Mouse (Mus musculus) embryo, embryonic 11.5 days (tissue): Measurements from ENCODE around the gene Phlda2.

Source experiments
- DNase-seq: peaks from one replicate; pipeline ENCODE4 v3.0.0-alpha.2; 2012; ENCODE audit warnings: low read depth, low spot score

Gene Phlda2

DNA sequence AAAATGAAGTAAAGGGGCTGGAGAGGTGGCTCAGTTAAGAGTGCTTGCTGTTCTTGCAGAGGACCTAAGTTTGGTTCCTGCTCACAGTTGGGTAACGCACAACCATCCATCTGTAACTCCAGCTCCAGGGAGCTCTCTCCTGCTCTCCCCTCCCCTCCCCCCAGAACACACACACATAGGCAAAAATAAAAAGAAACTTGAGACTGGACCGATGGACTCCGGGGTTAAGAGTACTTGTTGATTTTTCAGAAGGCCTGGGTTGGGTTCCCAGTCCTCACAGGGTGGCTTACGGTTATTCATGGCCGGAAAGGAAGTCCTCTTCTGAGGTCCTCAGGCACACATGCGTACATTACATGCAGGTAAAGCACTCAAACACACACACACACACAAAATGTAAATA is 976 bp upstream of the Phlda2 start:
- no peak for DNase-seq

DNA sequence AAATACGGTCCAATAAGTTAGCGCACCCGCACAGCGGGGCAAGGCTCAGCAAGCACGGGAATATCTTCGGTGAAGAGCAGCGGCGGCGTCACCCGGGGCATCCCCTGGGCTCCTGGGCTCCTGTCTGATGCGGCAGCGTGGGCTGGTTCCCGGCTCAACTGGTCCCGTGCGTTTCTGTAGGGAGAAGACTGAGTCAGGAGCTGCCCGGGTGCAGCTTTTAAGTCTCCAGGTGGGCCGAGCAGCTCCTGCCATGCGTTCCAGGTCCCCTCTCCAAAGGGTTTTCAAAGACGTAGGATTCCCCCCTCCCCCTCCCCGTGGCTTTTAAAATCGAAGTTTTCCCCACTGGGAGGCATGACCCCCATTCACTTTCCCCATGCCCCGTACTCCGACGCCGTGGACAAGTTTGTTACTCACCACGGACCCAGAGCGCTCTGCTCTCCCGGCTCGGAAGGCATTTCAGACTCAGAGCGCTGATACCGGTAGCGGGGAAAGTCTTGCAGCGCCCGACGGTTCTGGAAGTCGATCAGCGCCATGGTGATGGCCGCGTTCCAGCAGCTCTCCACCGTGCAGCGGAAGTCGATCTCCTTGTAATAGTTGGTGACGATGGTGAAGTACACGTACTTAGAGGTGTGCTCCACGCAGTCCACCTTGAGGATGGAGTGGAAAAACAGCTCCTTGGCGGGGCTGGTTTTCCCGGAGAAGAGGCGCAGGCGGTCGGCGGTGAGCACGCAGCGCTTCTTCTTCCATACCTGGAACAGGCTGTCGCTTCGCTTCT is 1.1 kb downstream of the Phlda2 start:
- no peak for DNase-seq

DNA sequence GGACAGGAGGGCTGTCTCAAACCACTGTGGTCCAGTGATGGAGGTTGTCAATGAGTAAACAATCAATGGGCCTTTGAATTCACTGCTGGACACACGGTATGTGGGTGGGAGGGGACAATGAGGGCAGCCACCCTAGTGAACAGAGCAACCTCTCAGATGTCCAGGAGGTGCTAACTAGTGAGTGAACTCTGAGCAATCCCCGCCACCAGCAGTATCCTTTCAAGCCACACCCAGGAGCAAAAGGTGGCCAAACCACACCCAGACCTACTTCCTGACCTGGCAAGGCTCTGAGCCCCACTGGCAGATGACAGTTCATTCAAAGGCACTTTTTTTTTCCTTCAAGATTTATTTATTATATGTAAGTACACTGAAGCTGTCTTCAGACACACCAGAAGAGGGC is 2.0 kb downstream of the Phlda2 start:
- DNase-seq: no peak

DNA sequence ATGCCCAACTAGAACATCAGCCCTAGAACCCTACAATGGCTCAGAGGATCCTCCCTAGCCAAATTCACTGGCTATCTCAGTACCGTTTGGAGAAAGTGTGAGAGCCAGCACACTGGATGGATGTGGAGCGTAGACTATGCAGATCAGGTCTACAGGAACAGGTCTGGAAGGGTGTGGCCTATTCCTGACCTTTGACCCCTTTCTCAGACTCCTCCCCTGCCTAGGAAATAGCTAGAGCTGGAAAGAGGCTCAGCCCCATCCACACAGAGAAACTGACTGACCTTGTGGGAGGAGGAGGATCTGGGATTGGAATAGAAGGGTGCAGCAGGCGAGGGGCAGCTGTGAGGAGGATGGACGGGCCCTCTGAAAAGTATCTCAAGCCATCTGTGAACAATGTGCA is 4.4 kb downstream of the Phlda2 start:
- DNase-seq: no peak

DNA sequence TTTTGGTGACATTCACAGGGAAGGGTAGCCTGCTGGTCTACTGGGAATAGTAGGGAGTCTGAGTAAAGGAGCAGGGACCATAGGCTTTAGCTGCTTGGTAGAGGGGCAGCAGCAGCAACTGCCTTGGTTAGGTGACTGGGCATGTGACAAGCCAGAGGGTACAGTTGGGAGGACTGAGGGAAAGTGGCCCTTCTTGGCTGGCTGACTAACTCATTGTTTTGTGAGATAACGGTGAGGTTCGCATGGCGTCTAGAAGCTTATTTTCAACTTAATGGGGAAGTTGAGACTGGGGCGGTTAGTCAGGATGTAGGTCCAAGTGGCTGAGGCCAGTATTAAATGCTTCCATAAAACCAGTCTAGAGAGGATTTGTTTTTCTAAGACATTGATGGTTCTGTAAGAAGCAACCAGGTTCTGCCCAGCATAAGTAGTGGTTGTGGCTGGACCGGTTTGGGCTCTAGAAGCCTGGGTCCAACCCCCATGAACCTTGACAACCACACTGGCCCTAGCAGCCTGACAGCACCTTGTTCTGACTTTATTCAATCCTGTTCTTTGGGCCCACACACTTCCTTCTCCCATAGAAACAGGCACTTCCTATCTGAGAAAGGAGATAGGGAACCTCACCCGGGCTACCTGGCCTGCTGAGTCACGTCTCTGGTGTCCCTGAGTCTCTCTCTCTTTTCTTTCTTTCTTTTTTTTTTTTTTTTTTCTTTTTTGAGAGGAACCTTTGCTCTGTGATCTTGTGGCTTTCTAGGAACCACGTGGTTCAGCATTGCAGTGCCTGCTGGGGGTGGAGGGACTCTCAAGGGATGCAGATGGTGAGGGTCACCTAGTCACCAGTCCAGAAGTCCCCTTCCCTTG is 7.6 kb downstream of the Phlda2 start:
- DNase-seq: no peak

DNA sequence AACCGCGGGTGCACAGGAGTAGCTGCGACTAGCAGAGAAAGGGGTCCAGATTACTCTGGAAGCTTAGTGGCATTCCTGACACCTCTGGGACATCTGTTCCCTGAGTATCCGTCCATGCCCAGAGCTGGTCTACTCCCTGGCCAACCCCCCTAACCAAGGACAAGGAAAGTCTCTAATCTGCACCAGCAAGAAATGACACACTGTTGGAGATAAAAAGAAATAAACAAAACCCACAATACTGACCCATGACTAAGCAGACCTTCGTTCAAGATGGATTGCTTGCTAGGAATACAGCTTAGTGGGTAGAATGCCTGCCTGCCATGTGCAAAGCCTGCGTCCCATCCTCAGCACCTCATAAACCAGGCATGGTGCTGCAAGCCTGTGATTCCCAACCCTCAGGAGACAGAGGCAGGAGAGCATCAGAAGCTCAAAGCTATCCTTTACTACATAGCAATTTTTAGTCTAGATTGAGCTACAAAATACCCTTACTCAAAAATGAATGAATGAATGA is 9.3 kb downstream of the Phlda2 start:
- DNase-seq: no peak

DNA sequence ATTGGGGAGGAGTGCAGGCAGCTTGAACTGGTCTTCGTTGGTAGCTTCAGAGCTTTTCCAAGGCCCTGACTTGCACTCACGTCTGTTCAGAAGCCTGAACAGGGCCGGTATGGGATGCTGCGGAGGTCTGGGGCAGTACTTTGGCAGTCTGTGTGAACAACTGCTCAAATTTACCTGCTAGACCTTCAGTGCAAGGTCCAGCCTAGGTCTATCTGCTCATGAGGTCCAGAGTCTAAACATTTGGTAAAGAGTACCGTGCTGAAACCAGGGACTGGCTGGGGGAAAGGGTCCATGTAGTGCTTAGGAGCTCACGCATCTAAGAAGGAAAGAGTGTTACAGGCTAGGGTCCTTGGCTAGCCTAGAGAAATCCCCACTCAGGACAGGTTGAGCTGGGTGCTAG is 13.2 kb downstream of the Phlda2 start:
- DNase-seq: no peak

DNA sequence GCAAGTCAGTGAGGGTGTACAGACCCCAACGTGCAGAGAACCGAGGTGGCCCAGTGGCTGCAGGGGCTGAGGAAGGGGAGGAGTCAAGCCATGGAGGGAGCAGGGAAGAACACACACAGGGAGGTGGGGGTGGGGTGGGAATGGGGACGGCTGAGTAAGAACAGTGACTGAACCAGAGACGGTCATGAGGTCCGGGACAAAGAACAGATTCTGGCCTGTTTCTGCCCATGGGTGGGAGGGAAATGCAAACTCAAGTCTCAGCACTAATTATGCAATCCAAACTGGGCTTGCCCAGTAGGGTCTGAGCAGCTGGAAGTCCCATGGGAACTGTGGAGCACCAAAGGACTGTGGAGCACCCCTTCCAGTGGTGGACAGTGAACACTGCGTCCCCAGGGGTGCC is 20.4 kb downstream of the Phlda2 start:
- DNase-seq: no peak

DNA sequence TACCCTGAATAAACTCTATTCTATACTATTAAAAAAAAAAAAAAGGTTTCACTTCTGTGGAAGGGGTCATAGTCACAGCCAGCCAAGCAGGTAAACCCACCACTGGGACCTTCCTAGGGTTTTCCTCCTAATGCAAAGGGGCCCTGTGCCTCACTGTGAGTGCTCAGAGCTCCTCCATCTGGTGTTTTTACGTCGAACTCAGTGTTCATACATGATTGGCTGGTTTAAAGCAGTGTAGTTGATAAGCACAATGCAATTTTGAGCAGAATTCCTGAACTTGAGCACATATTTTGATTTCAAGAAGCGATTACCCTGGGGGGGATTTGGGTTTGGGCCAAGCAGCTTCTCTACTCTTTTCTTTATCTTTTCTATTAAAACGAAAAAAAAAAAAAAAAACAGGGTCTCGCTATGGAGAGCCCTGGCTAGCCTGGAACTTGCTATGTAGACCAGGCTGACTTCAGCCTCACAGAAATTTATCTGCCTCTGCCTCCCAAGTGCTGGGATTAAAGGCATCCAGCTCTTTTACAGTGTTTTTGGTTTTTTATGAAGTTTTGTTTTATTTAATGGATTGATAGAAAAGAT is 21.1 kb downstream of the Phlda2 start:
- no peak for DNase-seq

DNA sequence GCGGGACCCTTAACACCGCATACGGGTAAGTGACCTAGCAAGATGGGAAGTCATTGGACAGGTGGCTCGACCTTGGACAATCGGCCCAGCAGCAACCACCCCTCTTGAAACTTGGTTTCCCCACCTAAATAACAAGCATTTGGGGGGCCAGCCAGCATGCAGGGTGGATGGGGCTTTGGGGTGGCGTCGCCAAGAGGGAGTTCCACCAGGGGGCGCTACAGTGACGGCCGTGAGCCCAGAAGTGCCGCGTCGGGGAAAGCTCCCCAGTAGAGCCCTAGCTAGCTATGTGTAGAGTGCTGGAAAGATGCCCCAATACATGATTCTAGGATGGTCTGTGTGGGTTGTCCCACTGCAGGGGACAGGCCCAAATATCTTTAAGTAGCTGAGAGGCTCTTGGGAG is 22.5 kb downstream of the Phlda2 start:
- DNase-seq: no peak

DNA sequence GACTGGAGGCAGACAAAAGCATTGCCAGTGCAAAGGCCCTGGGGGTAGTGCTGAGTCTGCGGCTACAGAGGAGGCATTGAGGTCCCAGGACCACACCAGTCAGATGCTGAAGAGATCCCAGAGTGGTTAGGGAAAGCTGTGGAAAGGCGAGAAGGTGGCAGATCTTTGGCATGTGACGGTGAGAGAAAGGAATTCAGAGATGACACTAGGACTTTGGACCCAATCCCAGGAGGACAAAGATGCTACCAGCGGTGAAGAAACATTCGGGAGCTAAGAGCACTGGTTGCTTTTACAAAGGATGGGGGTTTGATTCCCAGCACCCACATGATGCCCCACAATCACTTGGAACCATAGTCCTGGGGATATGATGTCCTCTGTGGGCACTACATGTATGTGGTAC is 25.1 kb downstream of the Phlda2 start:
- no peak for DNase-seq

DNA sequence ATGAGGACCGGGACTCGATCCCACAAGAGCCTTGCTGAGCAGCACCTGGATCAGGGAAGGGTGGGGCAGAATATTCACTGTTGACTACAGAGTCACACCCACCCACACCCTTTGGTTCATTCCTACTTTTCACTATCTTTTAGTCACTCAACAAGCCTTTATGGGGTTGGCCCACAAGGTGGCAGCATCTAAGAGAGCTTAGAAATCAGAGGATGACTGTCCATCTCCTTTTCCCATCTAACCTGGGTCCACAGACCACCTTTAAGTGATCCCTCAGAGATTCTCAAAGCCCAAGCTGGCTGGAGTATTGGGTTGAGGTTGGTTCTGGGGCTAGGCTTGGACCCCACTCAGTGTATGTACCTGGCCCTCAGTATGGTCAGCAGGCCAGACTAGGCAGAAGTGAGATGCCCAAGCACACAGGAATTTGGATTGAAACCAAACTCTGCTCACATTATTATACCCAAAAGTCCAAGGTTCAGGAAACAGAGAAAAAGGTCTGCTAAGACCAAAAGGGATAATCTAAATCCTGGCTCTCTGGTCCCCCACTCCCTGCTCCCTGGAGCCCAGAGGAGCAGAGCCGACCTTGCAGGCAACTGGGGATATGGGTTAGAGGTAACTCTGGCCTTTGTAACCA is 26.1 kb downstream of the Phlda2 start:
- DNase-seq: no peak

DNA sequence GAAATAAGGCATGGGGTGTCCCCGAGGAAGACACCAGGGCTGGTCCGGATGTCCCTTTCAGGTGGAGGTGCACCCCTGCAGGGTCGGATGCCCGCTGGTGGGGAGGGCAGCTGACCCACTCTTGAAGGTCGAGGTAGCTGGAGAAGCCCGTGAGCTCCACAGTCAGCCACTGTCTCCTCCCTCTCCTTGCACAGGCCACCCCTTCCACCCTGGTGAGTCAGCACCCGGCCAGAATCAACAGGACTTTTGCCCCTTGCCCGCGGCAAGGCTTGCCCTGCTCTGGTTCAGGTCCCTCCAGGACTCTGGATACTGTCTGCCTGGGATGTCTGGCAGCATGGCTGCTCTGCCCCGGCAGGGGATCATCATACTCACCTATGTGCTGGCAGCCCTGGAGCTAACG is 27.1 kb downstream of the Phlda2 start:
- no peak for DNase-seq

DNA sequence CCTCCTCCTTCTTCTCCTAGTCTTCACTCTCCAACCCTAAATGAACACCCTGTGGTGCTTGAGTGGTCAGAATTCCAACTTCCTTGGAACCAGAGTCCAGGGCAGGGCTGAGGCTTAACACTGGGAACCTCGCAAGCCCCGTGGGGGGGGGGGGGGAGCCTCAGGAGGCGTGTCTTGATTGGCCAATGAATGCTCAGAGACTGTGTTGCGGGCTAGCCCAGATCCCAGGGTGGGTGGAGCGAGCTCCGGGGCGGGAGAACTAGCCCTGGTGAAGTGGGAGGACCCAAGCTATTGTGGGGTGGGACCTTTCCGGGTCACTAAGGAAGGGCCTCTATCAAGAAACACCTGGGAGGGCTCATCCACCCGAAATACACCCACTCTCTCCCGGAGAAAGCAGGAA is 28.1 kb downstream of the Phlda2 start:
- DNase-seq: no peak

DNA sequence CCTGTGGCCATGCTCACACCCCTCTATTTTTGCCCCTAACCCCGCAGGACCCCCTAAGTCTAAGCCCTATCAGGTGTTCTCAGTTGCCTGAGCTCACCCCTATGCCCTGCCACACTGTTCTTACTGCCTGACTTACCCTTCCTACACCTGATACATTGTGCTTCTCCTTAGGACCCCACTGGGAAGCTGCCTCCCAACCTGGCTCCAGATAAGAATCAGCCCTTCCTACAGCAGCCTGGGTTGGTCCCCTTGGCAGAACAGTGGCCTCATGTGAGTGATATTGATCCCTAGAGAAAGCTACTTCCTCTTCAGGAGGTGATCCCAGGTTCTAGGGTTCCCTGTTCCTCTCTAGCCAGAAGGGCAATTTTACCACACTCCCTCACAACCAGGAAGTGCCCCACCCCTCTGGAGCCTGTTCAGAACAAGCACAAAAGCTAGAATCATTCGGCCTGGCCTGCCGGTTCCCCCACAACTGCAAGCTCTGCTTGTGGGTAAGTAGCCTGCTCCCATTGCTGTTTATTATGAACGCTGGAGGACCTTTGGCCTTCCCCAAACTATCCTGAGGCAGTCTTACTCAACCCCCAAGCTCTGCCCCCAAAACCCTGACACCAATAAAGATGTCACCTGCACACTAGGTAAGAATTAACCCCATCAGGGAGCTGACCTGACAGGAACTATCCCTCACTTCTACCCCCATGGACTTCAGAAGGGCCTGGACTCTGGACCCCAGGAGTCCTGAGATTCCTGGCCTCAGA is 29.4 kb downstream of the Phlda2 start, which contains the start of gene Slc22a18:
Gene Slc22a18, plus strand, starts transcription at position 390 of the 755 bp plus-strand sequence.
- DNase-seq: no peak

DNA sequence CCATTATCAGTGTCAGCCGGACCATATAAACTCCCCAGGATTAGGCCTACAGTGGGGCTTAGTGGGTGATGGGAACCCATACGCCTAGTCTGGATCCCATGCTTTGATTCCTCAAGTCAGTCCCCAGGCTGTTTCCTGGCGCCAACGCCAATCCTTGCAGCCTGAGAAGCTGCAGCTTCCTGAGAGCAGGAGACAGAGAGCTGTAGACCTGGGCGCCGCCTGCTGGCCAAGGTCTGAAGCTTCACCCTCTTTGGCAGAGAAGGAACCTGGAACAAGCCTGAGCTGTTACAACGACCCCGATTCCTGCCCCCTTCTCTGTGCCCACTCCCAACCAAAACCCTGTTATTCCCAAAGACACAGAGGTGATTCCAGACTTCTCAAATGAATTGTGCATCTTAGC is 33.0 kb downstream of the Phlda2 start:
- DNase-seq: no peak

DNA sequence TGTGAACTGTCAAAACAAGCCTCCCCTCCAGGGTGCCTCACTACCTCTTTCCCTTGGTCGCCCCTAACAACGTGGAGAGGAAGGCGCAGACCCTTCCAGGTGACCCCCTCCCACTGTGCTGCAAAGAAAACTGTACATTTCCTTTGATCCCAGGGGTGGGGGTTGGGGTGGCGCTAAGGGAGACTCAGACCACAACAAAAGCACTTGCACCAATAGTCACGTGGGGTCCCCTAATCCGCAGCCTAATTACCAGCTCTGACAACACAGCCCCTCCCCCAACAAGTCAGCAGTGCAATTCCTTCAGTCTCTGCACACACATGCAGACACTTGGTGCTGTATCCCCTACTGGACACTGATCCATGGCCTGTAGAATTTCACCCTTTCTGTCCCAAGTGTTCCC is 35.2 kb downstream of the Phlda2 start:
- DNase-seq: no peak

DNA sequence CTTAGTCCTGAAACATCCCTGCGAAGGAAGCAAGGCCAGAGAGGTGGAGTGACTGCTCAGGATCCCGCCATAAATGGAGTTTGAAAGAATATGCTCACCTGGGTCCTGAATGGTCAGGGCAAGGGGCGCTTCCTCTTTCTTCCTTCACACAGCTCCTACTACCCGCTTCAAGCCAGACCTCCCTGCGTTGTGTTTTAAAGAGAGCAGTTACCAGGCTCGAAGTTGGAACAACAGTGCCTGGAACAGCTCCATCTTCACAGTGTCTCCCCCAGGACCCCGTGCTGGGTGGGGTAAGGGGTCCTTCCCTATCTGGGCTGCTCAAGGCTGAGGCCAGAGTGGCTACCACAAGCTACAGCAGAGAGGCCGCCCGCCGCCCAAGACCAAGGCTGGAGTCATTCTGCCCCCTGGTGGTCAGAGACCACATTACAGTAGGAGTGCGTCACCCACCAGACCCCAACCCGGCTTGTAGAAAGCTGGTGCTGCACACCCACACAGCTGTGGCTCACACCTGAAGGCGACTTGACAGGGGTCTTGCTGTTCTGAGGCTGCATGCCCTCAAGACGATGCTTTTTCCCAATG is 36.8 kb downstream of the Phlda2 start:
- peak; percentile 71 for DNase-seq

DNA sequence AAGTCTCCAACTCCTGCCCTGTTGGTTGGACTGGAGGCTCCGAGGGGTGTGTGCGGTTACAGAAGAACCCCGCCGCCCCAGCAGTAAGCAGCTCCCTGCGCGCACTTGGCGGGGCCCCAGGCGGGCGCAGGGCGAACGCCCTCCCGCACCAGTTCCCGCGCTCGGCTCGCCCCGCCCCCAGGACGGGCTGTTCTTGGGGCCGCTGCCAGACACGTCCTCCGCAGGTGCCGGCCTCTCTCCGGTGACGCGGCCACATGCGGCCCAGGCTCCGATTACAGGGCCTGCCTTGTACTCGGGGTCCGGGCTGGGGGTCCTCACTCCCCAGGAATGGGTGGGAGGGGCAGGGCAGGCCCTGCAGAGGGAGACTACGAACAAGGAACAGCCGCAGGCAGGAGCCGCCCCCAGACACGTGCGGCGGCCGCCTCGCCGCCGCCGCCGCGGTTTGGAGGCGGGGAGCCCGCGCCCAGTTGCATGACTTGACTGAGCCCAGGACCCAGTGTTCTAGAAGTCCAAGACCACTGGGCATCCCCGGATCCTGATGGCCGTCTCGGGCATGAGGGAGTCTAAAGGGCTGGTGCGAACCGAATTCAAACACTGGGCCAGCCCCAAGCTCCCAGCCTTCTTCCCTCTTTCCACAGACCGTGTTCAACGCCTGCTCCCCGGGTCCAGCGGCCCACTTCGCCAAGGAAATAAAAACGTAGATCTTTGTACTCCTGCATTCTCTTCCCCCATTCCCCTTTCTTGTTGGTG is 38.0 kb downstream of the Phlda2 start:
- peak; percentile 69 for DNase-seq

DNA sequence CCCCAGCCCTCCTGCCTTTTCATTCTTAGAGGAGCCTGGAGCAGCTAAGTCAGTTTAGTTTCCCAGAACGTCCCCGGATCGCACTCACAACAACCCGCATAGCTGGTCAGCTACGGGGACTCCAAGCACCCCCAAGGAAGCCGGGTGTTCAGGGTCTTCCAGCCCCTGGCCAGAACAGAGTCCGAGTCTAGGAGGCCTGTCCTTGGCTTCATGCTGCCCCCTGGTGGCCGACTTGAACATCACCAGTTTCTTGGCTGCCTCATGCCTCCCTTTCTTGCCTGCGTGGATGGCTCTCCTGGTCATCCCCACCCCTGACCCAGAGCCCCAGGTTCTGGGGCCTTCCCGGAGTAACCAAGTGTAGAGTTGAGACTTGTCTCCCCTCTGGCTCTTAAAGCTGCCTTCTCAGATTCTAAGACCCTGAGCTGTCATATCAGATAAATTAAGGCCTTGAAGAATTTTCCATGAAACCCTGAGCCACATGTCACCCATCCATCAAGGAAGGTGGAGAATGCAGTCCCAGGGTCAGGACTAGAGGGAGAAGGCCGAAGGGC is 39.0 kb downstream of the Phlda2 start:
- DNase-seq: peak; percentile 75
